ENCODE assay signal across 10 mouse cellular contexts in genomic region chr3:100554843-100555242, GRCm38 (mm10).
DNase-seq lines count a peak whose midpoint lies in the region; ATAC-seq and TF ChIP-seq lines count a peak whose summit lies in the region.
"Had no signal": no experiment of that assay in that cellular context is flagged by ENCODE, and none has a peak within 500 bp of the region (broad histone marks: within the 10 kb centered on the region; RNA-seq: fewer than 3 reads in every experiment).

No protein-coding gene starts in this region.

- no peaks in the 10 kb centered on the region for H3K36me3 ChIP-seq in intestine, postnatal 0 days (ENCODE audit: control insufficient read depth, insufficient read depth)
- H3K36me3 ChIP-seq in intestine, embryonic 16.5 days (ENCODE audit: control insufficient read depth, insufficient read depth, low read length) = no peaks in the 10 kb centered on the region
- no peaks in the 10 kb centered on the region for H3K36me3 ChIP-seq in hindbrain, postnatal 0 days (ENCODE audit: insufficient read depth, low read length)
- H3K36me3 ChIP-seq: embryonic facial prominence, embryonic 15.5 days had no signal

- peak; percentile 27 to 40 for DNase-seq in right cerebral cortex, adult 2 months (ENCODE audit: low spot score in 2 of 2)
- no peak for DNase-seq in right cerebral cortex, postnatal 14 days
- DNase-seq in hindbrain, postnatal 0 days (ENCODE audit: low spot score) = peak; percentile 74
- DNase-seq in spleen, postnatal 10 days (ENCODE audit: low spot score in 2 of 2) = no peak
- DNase-seq in right cerebral cortex, postnatal 10 days (ENCODE audit: low spot score in 2 of 2) = no peak
- DNase-seq in right cerebral cortex, adult 18-20 months = no peak
- DNase-seq: heart, postnatal 4 days had no signal

- TF ChIP-seq CTCF in intestine, postnatal 0 days (IDR thresholded peaks at IDR 0.05; ENCODE audit: low read depth) = peak; percentile 71
- peak; percentile 71 for TF ChIP-seq CTCF in hindbrain, postnatal 0 days (IDR thresholded peaks at IDR 0.05; ENCODE audit: low read depth)

- WGBS in intestine, postnatal 0 days = 42% methylated on average over 5 of the region's 5 CpGs
- WGBS in intestine, embryonic 16.5 days = 51% methylated on average over 5 of the region's 5 CpGs
- WGBS in hindbrain, postnatal 0 days = 38% methylated on average over 5 of the region's 5 CpGs

- no peak for ATAC-seq in intestine, postnatal 0 days
- ATAC-seq in intestine, embryonic 16.5 days = no peak
- peak; percentile 54 for ATAC-seq in hindbrain, postnatal 0 days

- no peaks in the 10 kb centered on the region for H3K9me3 ChIP-seq in intestine, postnatal 0 days (ENCODE audit: control insufficient read depth)
- no peaks in the 10 kb centered on the region for H3K9me3 ChIP-seq in intestine, embryonic 16.5 days (ENCODE audit: control insufficient read depth, low read length)
- H3K9me3 ChIP-seq in hindbrain, postnatal 0 days (ENCODE audit: low read length) = no peaks in the 10 kb centered on the region
- H3K9me3 ChIP-seq: embryonic facial prominence, embryonic 15.5 days had no signal

- H3K4me3 ChIP-seq in intestine, postnatal 0 days (ENCODE audit: low read depth, low read length) = no peak overlapping the region
- H3K4me3 ChIP-seq in intestine, embryonic 16.5 days (ENCODE audit: low read length) = no peak overlapping the region
- H3K4me3 ChIP-seq in hindbrain, postnatal 0 days (ENCODE audit: low read length) = no peak overlapping the region
- H3K4me3 ChIP-seq: embryonic facial prominence, embryonic 15.5 days had no signal

- H3K4me2 ChIP-seq in intestine, postnatal 0 days (replicated peaks; ENCODE audit: low read depth) = no peak overlapping the region
- no peak overlapping the region for H3K4me2 ChIP-seq in intestine, embryonic 16.5 days (ENCODE audit: low read depth, low read length)
- no peak overlapping the region for H3K4me2 ChIP-seq in hindbrain, postnatal 0 days (ENCODE audit: low read depth, low read length)
- H3K4me2 ChIP-seq: embryonic facial prominence, embryonic 15.5 days had no signal

- no peak overlapping the region for H3K9ac ChIP-seq in intestine, postnatal 0 days (ENCODE audit: low read depth, low read length)
- no peak overlapping the region for H3K9ac ChIP-seq in intestine, embryonic 16.5 days (ENCODE audit: low read depth, low read length)
- no peak overlapping the region for H3K9ac ChIP-seq in hindbrain, postnatal 0 days (replicated peaks; ENCODE audit: low read length)
- H3K9ac ChIP-seq: embryonic facial prominence, embryonic 15.5 days had no signal

- H3K4me1 ChIP-seq in intestine, postnatal 0 days (replicated peaks; ENCODE audit: control insufficient read depth, insufficient read depth, low read length) = no peaks in the 10 kb centered on the region
- H3K4me1 ChIP-seq in intestine, embryonic 16.5 days (ENCODE audit: control insufficient read depth, insufficient read depth, low read length) = no peaks in the 10 kb centered on the region
- H3K4me1 ChIP-seq in hindbrain, postnatal 0 days (ENCODE audit: insufficient read depth, low read length) = no peaks in the 10 kb centered on the region
- H3K4me1 ChIP-seq: embryonic facial prominence, embryonic 15.5 days had no signal

- H3K27me3 ChIP-seq in intestine, postnatal 0 days (replicated peaks; ENCODE audit: control insufficient read depth, insufficient read depth, low read length) = no peaks in the 10 kb centered on the region
- no peaks in the 10 kb centered on the region for H3K27me3 ChIP-seq in intestine, embryonic 16.5 days (replicated peaks; ENCODE audit: control insufficient read depth, insufficient read depth, low read length)
- H3K27me3 ChIP-seq in hindbrain, postnatal 0 days (ENCODE audit: insufficient read depth, low read length) = no peaks in the 10 kb centered on the region
- H3K27me3 ChIP-seq: embryonic facial prominence, embryonic 15.5 days had no signal

- H3K27ac ChIP-seq in intestine, postnatal 0 days (ENCODE audit: low read depth, low read length) = no peak overlapping the region
- no peak overlapping the region for H3K27ac ChIP-seq in intestine, embryonic 16.5 days (ENCODE audit: low read length)
- no peak overlapping the region for H3K27ac ChIP-seq in hindbrain, postnatal 0 days
- H3K27ac ChIP-seq: embryonic facial prominence, embryonic 15.5 days had no signal

Comparison
In these comparisons a context has a peak if more than half of its experiments do, and no peak if none do; other contexts are left out.
1. DNase-seq: peak in right cerebral cortex, adult 2 months (2 of 2) and hindbrain, postnatal 0 days (single experiment); none in right cerebral cortex, postnatal 14 days (single experiment), spleen, postnatal 10 days (0 of 2), right cerebral cortex, postnatal 10 days (0 of 2) and right cerebral cortex, adult 18-20 months (single experiment).